Mouse (Mus musculus) stomach, postnatal 0 days (tissue): ENCODE results near the gene Paf1. TPM values are rescaled to one million over a fixed set of nuclear protein-coding genes. Genes with fewer than 3 reads are reported as not detected.

Source experiments
- ATAC-seq: fragments of 200-750 bp; cut with Nextera tagmentation; 2 replicates; pipeline ENCODE4 v1.8.0; 2017; ENCODE audit not compliant: low FRiP score, low TSS enrichment
- DNase-seq: peaks from one replicate; pipeline ENCODE4 v3.0.0-alpha.2; 2016; ENCODE audit warnings: low spot score
- H3K27ac ChIP-seq: fragments of 300-500 bp; sonication (generic); replicated peaks from 2 replicates; pipeline ENCODE4 v1.5.1; 2014; ENCODE audit warnings: mild to moderate bottlenecking, control low read depth
- H3K27me3 ChIP-seq: fragments of 300-500 bp; sonication (generic); 2 replicates; pipeline ENCODE4 v1.6.1; 2014; ENCODE audit warnings: low read length; ENCODE audit not compliant: control insufficient read depth, insufficient read depth
- H3K36me3 ChIP-seq: fragments of 300-500 bp; sonication (generic); 2 replicates; pipeline ENCODE4 v1.6.1; 2014; ENCODE audit warnings: low read length, mixed read lengths; ENCODE audit not compliant: control insufficient read depth, insufficient read depth
- H3K4me1 ChIP-seq: fragments of 300-500 bp; sonication (generic); replicated peaks from 2 replicates; pipeline ENCODE4 v1.6.1; 2014; ENCODE audit warnings: antibody characterized with exemption; ENCODE audit not compliant: control insufficient read depth, insufficient read depth
- H3K4me2 ChIP-seq: fragments of 300-500 bp; sonication (generic); replicated peaks from 2 replicates; pipeline ENCODE4 v1.6.1; 2014; ENCODE audit warnings: low read depth, mild to moderate bottlenecking, control low read depth, moderate library complexity
- H3K4me3 ChIP-seq: fragments of 300-500 bp; sonication (generic); 2 replicates; pipeline ENCODE4 v1.5.1; 2014; ENCODE audit warnings: low read depth, low read length, control low read depth
- H3K9ac ChIP-seq: fragments of 300-500 bp; sonication (generic); 2 replicates; pipeline ENCODE4 v1.6.1; 2014; ENCODE audit warnings: mild to moderate bottlenecking, low read length, control low read depth, mixed read lengths
- H3K9me3 ChIP-seq: fragments of 300-500 bp; sonication (generic); 2 replicates; pipeline ENCODE4 v1.6.1; 2016; ENCODE audit warnings: low read length; ENCODE audit not compliant: control insufficient read depth
- CTCF ChIP-seq: IDR thresholded peaks from 2 replicates; pipeline ENCODE4 v1.5.1; 2016; ENCODE audit warnings: antibody characterized with exemption, low read depth, mild to moderate bottlenecking, moderate library complexity
- EP300 ChIP-seq: optimal IDR thresholded peaks from 2 replicates; pipeline ENCODE3; 2016; ENCODE audit warnings: antibody characterized with exemption
- WGBS: fragments of 180-500 bp; shearing (Covaris S2); extraction: QIAGEN DNeasy Blood & Tissue Kit; methylation state at CpG from one replicate; pipeline ENCODE4 v1.1.7; 2014; 5-methylcytosine and 5-hydroxymethylcytosine counted together
- polyA plus RNA-seq: library from polyadenylated mRNA; unstranded; fragments of >200 nt; fragmentation: Nextera tagmentation; extraction: Ambion mirVana; gene quantifications from 2 replicates; pipeline ENCODE4 v1.2.1, GENCODE M21; 2015

The Paf1 gene
- polyA plus RNA-seq, 1 experiment from 2014 or later = 35.9 TPM

DNA sequence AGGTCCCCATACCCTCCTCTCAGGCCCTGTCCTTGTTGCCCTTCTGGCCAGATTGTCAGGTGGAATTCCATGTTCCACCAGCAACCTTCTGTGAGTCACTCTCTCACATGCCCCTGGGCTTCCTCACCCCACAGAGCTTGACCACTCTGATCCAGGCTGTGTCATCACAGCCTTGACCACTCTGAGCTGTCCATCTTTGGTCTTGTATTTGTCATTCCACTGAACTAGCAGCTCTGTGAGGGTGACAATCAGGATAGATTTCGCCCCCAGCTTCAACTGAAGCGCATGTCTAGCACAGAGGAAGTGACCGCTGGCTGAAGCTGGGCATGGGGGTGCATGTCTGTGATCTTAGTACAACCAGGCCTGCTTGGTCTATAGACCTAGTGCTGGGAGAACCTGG, 2.4 kb upstream of the Paf1 start:
- 93% methylated on average over 3 of the region's 3 CpGs for WGBS
- H3K36me3 ChIP-seq = peaks cover 7% of the 10 kb centered on the region

DNA sequence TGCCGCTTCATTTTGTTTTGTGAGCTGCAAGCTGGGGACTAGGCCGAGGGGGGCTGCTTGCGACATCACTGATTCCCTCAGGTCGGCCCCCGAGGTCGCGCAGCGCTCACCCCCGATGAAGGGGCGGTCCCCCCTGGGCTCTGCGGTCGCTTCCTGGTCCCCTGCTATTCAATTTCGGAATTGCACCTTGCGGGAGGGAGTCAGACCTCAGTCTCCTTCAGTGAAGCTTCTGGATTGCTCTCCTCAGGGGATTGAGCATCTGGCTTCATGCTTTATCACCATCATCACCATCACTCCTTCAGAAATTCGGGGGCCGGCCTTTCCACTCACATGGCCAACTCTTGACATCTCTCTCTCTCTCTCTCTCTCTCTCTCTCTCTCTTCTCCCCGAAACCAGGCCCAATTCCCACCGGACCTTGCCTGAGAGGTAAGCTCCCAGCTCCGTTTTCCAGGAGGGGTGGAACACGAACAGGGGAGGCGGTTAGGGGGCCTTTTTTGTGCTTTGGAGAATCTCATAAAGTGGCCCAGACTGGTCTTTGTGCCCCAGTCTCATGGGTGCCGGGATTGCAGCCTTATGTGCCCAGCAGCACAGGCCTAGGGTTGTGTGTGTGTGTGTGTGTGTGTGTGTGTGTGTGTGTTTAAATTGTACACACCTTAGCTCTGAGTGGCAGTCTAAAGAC, 661 bp downstream of the Paf1 start:
- ATAC-seq (no peak; the same call in 1 of the 2 replicates), DNase-seq (no peak)
- peak overlapping the region; percentile 83 for H3K27ac ChIP-seq
- peak overlapping the region; percentile 96 for H3K4me2 ChIP-seq
- H3K27me3 ChIP-seq = no peaks in the 10 kb centered on the region
- peaks cover 3% of the 10 kb centered on the region; the same call in 1 of the 2 replicates for H3K4me1 ChIP-seq
- H3K9me3 ChIP-seq = no peaks in the 10 kb centered on the region
- H3K4me3 ChIP-seq = peak overlapping the region; percentile 82
- peaks cover 20% of the 10 kb centered on the region for H3K36me3 ChIP-seq
- H3K9ac ChIP-seq = peak overlapping the region; percentile 84
- WGBS = 6% methylated on average over 22 of the region's 22 CpGs
- TF ChIP-seq CTCF (no peak; the same call in 1 of the 2 replicates), EP300 (no peak)

More for the DNA sequence above, 2.4 kb upstream of the Paf1 start:
- DNase-seq (no peak), ATAC-seq (no peak)
- H3K4me1 ChIP-seq = peaks cover 3% of the 10 kb centered on the region; the same call in 1 of the 2 replicates
- no peak overlapping the region for H3K27ac ChIP-seq
- no peak overlapping the region for H3K4me3 ChIP-seq
- no peaks in the 10 kb centered on the region for H3K9me3 ChIP-seq
- TF ChIP-seq CTCF (no peak), EP300 (no peak)
- H3K27me3 ChIP-seq = no peaks in the 10 kb centered on the region
- no peak overlapping the region for H3K4me2 ChIP-seq
- H3K9ac ChIP-seq = no peak overlapping the region

DNA sequence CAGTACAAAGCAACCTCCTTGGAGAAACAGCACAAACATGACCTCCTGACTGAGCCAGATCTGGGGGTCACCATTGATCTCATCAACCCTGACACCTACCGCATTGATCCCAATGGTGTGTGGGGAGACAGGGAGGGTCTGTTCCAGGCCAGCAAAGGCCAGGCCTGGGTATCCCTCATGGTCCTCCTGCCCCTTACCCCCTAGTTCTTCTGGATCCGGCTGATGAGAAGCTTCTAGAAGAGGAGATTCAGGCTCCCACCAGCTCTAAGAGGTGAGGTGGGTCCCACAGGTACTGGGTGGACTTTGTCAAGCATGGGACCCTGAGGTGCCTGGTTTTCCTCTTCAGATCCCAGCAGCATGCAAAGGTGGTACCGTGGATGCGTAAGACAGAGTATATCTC, 2.7 kb downstream of the Paf1 start:
- 93% methylated on average over 4 of the region's 4 CpGs for WGBS
- Histone ChIP-seq H3K9me3 (no peaks in the 10 kb centered on the region), H3K4me2 (no peak overlapping the region), H3K27ac (no peak overlapping the region), H3K36me3 (peaks cover 28% of the 10 kb centered on the region), H3K27me3 (no peaks in the 10 kb centered on the region), H3K4me3 (no peak overlapping the region), H3K9ac (no peak overlapping the region), H3K4me1 (peaks cover 3% of the 10 kb centered on the region; the same call in 1 of the 2 replicates)
- DNase-seq = no peak
- no peak for ATAC-seq
- no peak for TF ChIP-seq CTCF
- no peak for TF ChIP-seq EP300

DNA sequence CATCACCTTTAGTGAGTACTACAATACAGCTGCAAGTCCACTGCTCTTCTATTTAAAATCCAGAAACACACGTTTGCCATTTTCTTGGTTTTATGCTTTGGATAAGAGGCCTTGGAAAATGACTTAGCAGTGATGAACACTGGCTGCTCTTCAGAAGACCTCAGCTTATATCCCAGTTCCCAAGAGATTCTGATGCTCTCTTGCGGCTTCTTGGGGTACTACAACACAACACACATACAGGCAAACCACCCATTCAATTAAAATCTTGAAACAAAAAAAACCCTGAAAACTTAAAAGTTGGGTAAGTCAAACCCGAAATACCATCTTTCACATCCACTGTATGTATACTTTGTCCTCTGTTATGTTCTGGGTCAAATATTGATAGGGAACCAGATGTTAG, 5.2 kb downstream of the Paf1 start:
- Histone ChIP-seq H3K27me3 (no peaks in the 10 kb centered on the region), H3K4me1 (no peaks in the 10 kb centered on the region), H3K4me3 (no peak overlapping the region), H3K27ac (no peak overlapping the region), H3K9me3 (no peaks in the 10 kb centered on the region), H3K36me3 (peaks cover 39% of the 10 kb centered on the region), H3K9ac (no peak overlapping the region), H3K4me2 (no peak overlapping the region)
- peak; percentile 66 for TF ChIP-seq CTCF
- TF ChIP-seq EP300 = no peak
- ATAC-seq = no peak
- 52% methylated on average over 3 of the region's 3 CpGs for WGBS
- no peak for DNase-seq

DNA sequence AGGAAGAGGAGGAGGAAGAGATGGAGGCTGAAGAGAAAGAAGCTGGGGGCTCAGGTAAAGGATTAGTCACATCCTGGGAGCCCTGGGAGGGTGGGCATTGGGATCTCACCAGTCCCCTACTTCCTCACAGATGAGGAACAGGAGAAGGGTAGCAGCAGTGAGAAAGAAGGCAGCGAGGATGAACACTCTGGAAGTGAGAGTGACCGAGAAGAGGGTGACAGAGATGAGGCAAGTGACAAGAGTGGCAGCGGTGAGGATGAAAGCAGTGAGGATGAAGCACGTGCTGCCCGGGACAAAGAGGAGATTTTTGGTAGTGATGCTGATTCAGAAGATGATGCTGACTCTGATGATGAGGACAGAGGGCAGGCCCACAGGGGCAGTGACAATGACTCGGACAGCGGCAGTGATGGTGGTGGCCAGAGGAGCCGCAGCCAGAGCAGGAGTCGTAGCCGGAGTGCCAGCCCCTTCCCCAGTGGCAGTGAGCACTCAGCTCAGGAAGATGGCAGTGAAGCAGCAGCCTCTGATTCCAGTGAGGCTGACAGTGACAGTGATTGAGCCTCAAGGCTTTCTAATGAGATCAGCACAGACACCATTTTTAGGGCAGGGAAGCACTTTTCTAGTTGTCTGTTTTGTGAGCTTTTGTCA, 6.1 kb downstream of the Paf1 start:
- Histone ChIP-seq H3K4me2 (no peak overlapping the region), H3K27me3 (no peaks in the 10 kb centered on the region), H3K9ac (no peak overlapping the region), H3K4me3 (no peak overlapping the region), H3K4me1 (no peaks in the 10 kb centered on the region), H3K9me3 (no peaks in the 10 kb centered on the region), H3K36me3 (peaks cover 39% of the 10 kb centered on the region), H3K27ac (no peak overlapping the region)
- DNase-seq (no peak), ATAC-seq (no peak)
- 90% methylated on average over 10 of the region's 10 CpGs for WGBS
- no peak for TF ChIP-seq EP300
- TF ChIP-seq CTCF = no peak

DNA sequence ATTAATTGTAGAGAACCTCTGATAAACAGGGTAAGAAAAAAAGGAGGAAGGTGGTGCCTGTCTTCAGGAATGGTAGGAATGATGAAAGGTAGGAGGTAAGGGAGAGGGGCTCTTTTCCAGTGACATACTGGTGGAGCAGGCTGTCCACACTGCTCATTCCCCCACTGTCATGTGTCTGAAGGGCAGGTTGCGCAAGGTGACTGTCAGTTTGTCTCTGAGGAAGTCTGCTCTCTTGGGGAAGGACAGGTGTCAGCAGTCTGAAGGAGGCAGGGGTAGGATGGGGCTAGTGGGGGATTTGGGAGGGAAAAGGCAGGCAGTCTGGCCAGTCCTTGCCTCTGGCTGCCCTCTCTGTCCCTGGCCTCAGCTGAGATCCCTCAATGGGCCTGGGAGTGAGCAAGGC, 8.3 kb downstream of the Paf1 start:
- 96% methylated on average over 1 of the region's 1 CpGs for WGBS
- DNase-seq = no peak
- Histone ChIP-seq H3K27me3 (no peaks in the 10 kb centered on the region), H3K4me1 (no peaks in the 10 kb centered on the region), H3K4me3 (no peak overlapping the region), H3K4me2 (no peak overlapping the region), H3K27ac (0 out of 2 replicates have a peak overlapping the region, but pooled peaks have one; percentile 40), H3K9me3 (no peaks in the 10 kb centered on the region), H3K36me3 (peaks cover 48% of the 10 kb centered on the region), H3K9ac (no peak overlapping the region)
- no peak for ATAC-seq
- no peak for TF ChIP-seq EP300
- no peak for TF ChIP-seq CTCF
